In genomic region chr1:46894281-46894842, GRCm38 (mm10) we compare ENCODE assay signal across 8 mouse cellular contexts. TPM values are rescaled to one million over a fixed set of nuclear protein-coding genes. Genes with fewer than 3 reads are reported as not detected.
DNase-seq lines count a peak whose midpoint lies in the region; ATAC-seq lines count a peak whose summit lies in the region.
"Had no signal": no experiment of that assay in that cellular context is flagged by ENCODE, and none has a peak within 500 bp of the region (broad histone marks: within the 10 kb centered on the region; RNA-seq: fewer than 3 reads in every experiment).

No protein-coding gene starts in this region.

- no peak overlapping the region for H3K4me3 ChIP-seq in lung, embryonic 16.5 days (ENCODE audit: low read length)
- no peak overlapping the region for H3K4me3 ChIP-seq in forebrain, embryonic 15.5 days

- no peaks in the 10 kb centered on the region for H3K36me3 ChIP-seq in lung, embryonic 16.5 days (ENCODE audit: control insufficient read depth, insufficient read depth, low read length)
- H3K36me3 ChIP-seq in forebrain, embryonic 15.5 days, result no peaks in the 10 kb centered on the region

- ATAC-seq in lung, embryonic 16.5 days (ENCODE audit: low read depth), result peak; percentile 43
- peak; percentile 97 for ATAC-seq in activated CD4-positive, CD25-positive, alpha-beta regulatory T cell, adult 4 months
- no peak for ATAC-seq in forebrain, embryonic 15.5 days (replicated peaks)

- no peak overlapping the region for H3K9ac ChIP-seq in lung, embryonic 16.5 days (ENCODE audit: low read length)
- H3K9ac ChIP-seq in forebrain, embryonic 15.5 days (replicated peaks), result no peak overlapping the region

- H3K9me3 ChIP-seq in lung, embryonic 16.5 days (ENCODE audit: control insufficient read depth, low read length), result no peaks in the 10 kb centered on the region
- no peaks in the 10 kb centered on the region for H3K9me3 ChIP-seq in forebrain, embryonic 15.5 days

- H3K27me3 ChIP-seq in lung, embryonic 16.5 days (ENCODE audit: control insufficient read depth, insufficient read depth, low read depth, low read length), result no peaks in the 10 kb centered on the region
- no peaks in the 10 kb centered on the region for H3K27me3 ChIP-seq in forebrain, embryonic 15.5 days

- 24% methylated on average over 7 of the region's 7 CpGs for WGBS in lung, embryonic 16.5 days
- WGBS in forebrain, embryonic 15.5 days, result 38% methylated on average over 7 of the region's 7 CpGs

- H3K4me1 ChIP-seq in lung, embryonic 16.5 days (replicated peaks; ENCODE audit: control insufficient read depth, insufficient read depth, low read length), result peaks cover 4% of the 10 kb centered on the region; the same call in 1 of the 2 replicates
- no peaks in the 10 kb centered on the region for H3K4me1 ChIP-seq in forebrain, embryonic 15.5 days

- DNase-seq in lung, postnatal 10 days, result no peak
- DNase-seq in lung, postnatal 25 days (ENCODE audit: low spot score), result peak; percentile 48
- DNase-seq in thymus, postnatal 4 days, result peak; percentile 35
- DNase-seq in ovary, postnatal 14 days (ENCODE audit: low spot score), result no peak
- DNase-seq: kidney, postnatal 4 days had no signal

- H3K27ac ChIP-seq in lung, embryonic 16.5 days (ENCODE audit: low read length), result peak overlapping the region; percentile 59
- no peak overlapping the region for H3K27ac ChIP-seq in forebrain, embryonic 15.5 days (replicated peaks)

- 0 out of 2 replicates have a peak overlapping the region, but pooled peaks have one; percentile 14 for H3K4me2 ChIP-seq in lung, embryonic 16.5 days (ENCODE audit: low read depth, low read length)
- H3K4me2 ChIP-seq in forebrain, embryonic 15.5 days (replicated peaks), result no peak overlapping the region

RNA-seq across cellular contexts. Expression of gene Slc39a10, which starts 1.7 kb away (rescaled TPM):
- polyA plus RNA-seq in lung, embryonic 16.5 days (2015; fragmentation: Nextera tagmentation; extraction: Ambion mirVana), result 37.8 and 39.7 TPM in 2 replicates
- polyA plus RNA-seq in activated CD4-positive, CD25-positive, alpha-beta regulatory T cell, adult 4 months (2017; shearing (Covaris generic)), result 10 to 100 TPM; 12.8 to 13.1 TPM
- polyA plus RNA-seq in forebrain, embryonic 15.5 days (2015; fragmentation: Nextera tagmentation; extraction: Ambion mirVana), result 54.1 and 58.3 TPM in 2 replicates

Comparison
In these comparisons a context has a peak if more than half of its experiments do, and no peak if none do; other contexts are left out.
1. DNase-seq: peak in lung, postnatal 25 days (single experiment) and thymus, postnatal 4 days (single experiment); none in lung, postnatal 10 days (single experiment) and ovary, postnatal 14 days (single experiment).